Mouse (Mus musculus): ENCODE measurements around the gene Ralgps1.

Gene Ralgps1

GRCm38 (mm10) chr2:33252751-33253150, 118.5 kb downstream of the Ralgps1 start:
- in situ Hi-C loops (cut with MboI; ENCODE audit: unreplicated experiment in 2 of 2), result no loop called here

- in situ Hi-C loops (cut with MboI; ENCODE audit: unreplicated experiment in 2 of 2), result no loop called here
These were observed 121.2 kb downstream of the Ralgps1 start for GRCm38 (mm10) chr2:33249922-33250633.

- in situ Hi-C loops (cut with MboI; ENCODE audit: unreplicated experiment in 2 of 2), result no loop called here
These were observed 122.7 kb downstream of the Ralgps1 start for GRCm38 (mm10) chr2:33248549-33248948.

GRCm38 (mm10) chr2:33246841-33247240, 124.4 kb downstream of the Ralgps1 start:
- in situ Hi-C loops (cut with MboI; ENCODE audit: unreplicated experiment in 2 of 2), result no loop called here

GRCm38 (mm10) chr2:33245350-33245749, 125.9 kb downstream of the Ralgps1 start:
- in situ Hi-C loops (cut with MboI; ENCODE audit: unreplicated experiment in 2 of 2), result no loop called here

- in situ Hi-C loops (cut with MboI; ENCODE audit: unreplicated experiment in 2 of 2), result no loop called here
These were observed 126.4 kb downstream of the Ralgps1 start for GRCm38 (mm10) chr2:33244880-33245279.

GRCm38 (mm10) chr2:33237581-33237980, 133.7 kb downstream of the Ralgps1 start:
- in situ Hi-C loops (cut with MboI; ENCODE audit: unreplicated experiment in 2 of 2), result no loop called here

- in situ Hi-C loops (cut with MboI; ENCODE audit: unreplicated experiment in 2 of 2), result no loop called here
These were observed 136.4 kb downstream of the Ralgps1 start for GRCm38 (mm10) chr2:33234848-33235247.

GRCm38 (mm10) chr2:33233856-33234255, 137.4 kb downstream of the Ralgps1 start:
- in situ Hi-C loops (cut with MboI; ENCODE audit: unreplicated experiment in 2 of 2), result no loop called here

- in situ Hi-C loops (cut with MboI; ENCODE audit: unreplicated experiment in 2 of 2), result no loop called here
These were observed 138.3 kb downstream of the Ralgps1 start for GRCm38 (mm10) chr2:33232782-33233570.

GRCm38 (mm10) chr2:33231788-33232187, 139.5 kb downstream of the Ralgps1 start:
- in situ Hi-C loops (cut with MboI; ENCODE audit: unreplicated experiment in 2 of 2), result no loop called here

GRCm38 (mm10) chr2:33230701-33231100, 140.6 kb downstream of the Ralgps1 start:
- in situ Hi-C loops (cut with MboI; ENCODE audit: unreplicated experiment in 2 of 2), result no loop called here

- in situ Hi-C loops (cut with MboI; ENCODE audit: unreplicated experiment in 2 of 2), result no loop called here
These were observed 142.7 kb downstream of the Ralgps1 start for GRCm38 (mm10) chr2:33228551-33228950.

- in situ Hi-C loops (cut with MboI; ENCODE audit: unreplicated experiment in 2 of 2), result no loop called here
These were observed 143.2 kb downstream of the Ralgps1 start for GRCm38 (mm10) chr2:33228077-33228476.

GRCm38 (mm10) chr2:33225921-33226320, 145.4 kb downstream of the Ralgps1 start:
- in situ Hi-C loops (cut with MboI; ENCODE audit: unreplicated experiment in 2 of 2), result no loop called here

GRCm38 (mm10) chr2:33223656-33224358, 147.5 kb downstream of the Ralgps1 start:
- in situ Hi-C loops (cut with MboI; ENCODE audit: unreplicated experiment in 2 of 2), result no loop called here

GRCm38 (mm10) chr2:33222480-33222879, 148.8 kb downstream of the Ralgps1 start:
- in situ Hi-C loops (cut with MboI; ENCODE audit: unreplicated experiment in 2 of 2), result no loop called here

GRCm38 (mm10) chr2:33221339-33221900, 149.9 kb downstream of the Ralgps1 start:
- in situ Hi-C loops (cut with MboI; ENCODE audit: unreplicated experiment in 2 of 2), result no loop called here

GRCm38 (mm10) chr2:33220674-33221338, 150.5 kb downstream of the Ralgps1 start:
- in situ Hi-C loops (cut with MboI; ENCODE audit: unreplicated experiment in 2 of 2), result no loop called here

GRCm38 (mm10) chr2:33220246-33220645, 151.0 kb downstream of the Ralgps1 start:
- in situ Hi-C loops (cut with MboI; ENCODE audit: unreplicated experiment in 2 of 2), result no loop called here

All from v-Abl transformed pro-B cells (cell line).